Mouse (Mus musculus) neural tube, embryonic 14.5 days (tissue): ENCODE data around the gene Mad2l1bp. TPM values are rescaled to one million over a fixed set of nuclear protein-coding genes. Genes with fewer than 3 reads are reported as not detected.
A peak's percentile ranks its signal among the peaks of the same experiment; 100 is the strongest.

Source experiments
- ATAC-seq: fragments of 200-750 bp; cut with Nextera tagmentation; 2 replicates; pipeline ENCODE4 v1.8.0; 2017; ENCODE audit warnings: low read depth, mild to moderate bottlenecking, moderate TSS enrichment, moderate library complexity
- H3K27ac ChIP-seq: fragments of 300-500 bp; sonication (generic); 2 replicates; pipeline ENCODE4 v1.5.1; 2014; ENCODE audit warnings: low read depth, mild to moderate bottlenecking, control low read depth, low read length, moderate library complexity, mixed read lengths
- H3K27me3 ChIP-seq: fragments of 300-500 bp; sonication (generic); 2 replicates; pipeline ENCODE4 v1.6.1; 2014; ENCODE audit warnings: low read length; ENCODE audit not compliant: control insufficient read depth, insufficient read depth
- H3K36me3 ChIP-seq: fragments of 300-500 bp; sonication (generic); 2 replicates; pipeline ENCODE4 v1.6.1; 2014; ENCODE audit warnings: low read length, mixed read lengths; ENCODE audit not compliant: control insufficient read depth, insufficient read depth
- H3K4me1 ChIP-seq: fragments of 300-500 bp; sonication (generic); 2 replicates; pipeline ENCODE4 v1.6.1; 2014; ENCODE audit warnings: low read length; ENCODE audit not compliant: control insufficient read depth, insufficient read depth
- H3K4me2 ChIP-seq: fragments of 300-500 bp; sonication (generic); 2 replicates; pipeline ENCODE4 v1.6.1; 2014; ENCODE audit warnings: mild to moderate bottlenecking, low read depth, low read length, control low read depth
- H3K4me3 ChIP-seq: fragments of 300-500 bp; sonication (generic); 2 replicates; pipeline ENCODE4 v1.5.1; 2014; ENCODE audit warnings: low read depth, low read length, control low read depth, mixed read lengths
- H3K9ac ChIP-seq: fragments of 300-500 bp; sonication (generic); replicated peaks from 2 replicates; pipeline ENCODE4 v1.6.1; 2014; ENCODE audit warnings: low read depth, mild to moderate bottlenecking, control low read depth, low read length, mixed read lengths
- H3K9me3 ChIP-seq: fragments of 300-500 bp; sonication (generic); 2 replicates; pipeline ENCODE4 v1.6.1; 2016; ENCODE audit warnings: low read length; ENCODE audit not compliant: control insufficient read depth
- WGBS: fragments of 180-500 bp; shearing (Covaris S2); extraction: QIAGEN DNeasy Blood & Tissue Kit; methylation state at CpG from one replicate; pipeline ENCODE4 v1.1.7; 2014; 5-methylcytosine and 5-hydroxymethylcytosine counted together
- polyA plus RNA-seq: library from polyadenylated mRNA; unstranded; fragments of >200 nt; fragmentation: Nextera tagmentation; extraction: Ambion mirVana; gene quantifications from 2 replicates; pipeline ENCODE4 v1.2.1, GENCODE M21; 2014

The Mad2l1bp gene
- polyA plus RNA-seq, 1 experiment from 2014 or later, result 21.4 TPM

DNA sequence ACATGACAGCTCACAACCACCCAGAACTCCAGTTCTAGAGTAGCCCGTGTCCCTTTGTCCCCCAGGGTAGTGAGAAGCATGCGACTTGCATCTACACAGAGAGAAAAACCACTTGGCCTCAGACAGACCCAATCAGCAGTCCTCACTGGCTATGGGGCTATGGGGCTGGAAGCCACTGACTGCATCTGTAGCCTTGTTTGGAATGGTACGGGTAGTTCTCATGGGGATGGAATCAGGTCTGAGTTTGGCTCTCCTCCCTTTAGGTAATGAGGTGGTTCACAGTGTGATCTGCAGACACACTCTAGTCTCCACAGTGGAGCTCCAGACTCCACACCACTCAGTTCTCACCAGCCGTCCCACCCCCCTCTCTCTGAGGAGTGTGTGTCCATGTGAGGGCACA is 30.1 kb downstream of the Mad2l1bp start:
- H3K27ac ChIP-seq, result no peak overlapping the region
- H3K4me3 ChIP-seq, result no peak overlapping the region
- H3K36me3 ChIP-seq, result peaks cover 61% of the 10 kb centered on the region
- 91% methylated on average over 4 of the region's 4 CpGs for WGBS
- no peaks in the 10 kb centered on the region for H3K9me3 ChIP-seq
- H3K4me2 ChIP-seq, result no peak overlapping the region
- H3K4me1 ChIP-seq, result no peaks in the 10 kb centered on the region
- ATAC-seq, result no peak
- H3K27me3 ChIP-seq, result no peaks in the 10 kb centered on the region
- H3K9ac ChIP-seq, result no peak overlapping the region

DNA sequence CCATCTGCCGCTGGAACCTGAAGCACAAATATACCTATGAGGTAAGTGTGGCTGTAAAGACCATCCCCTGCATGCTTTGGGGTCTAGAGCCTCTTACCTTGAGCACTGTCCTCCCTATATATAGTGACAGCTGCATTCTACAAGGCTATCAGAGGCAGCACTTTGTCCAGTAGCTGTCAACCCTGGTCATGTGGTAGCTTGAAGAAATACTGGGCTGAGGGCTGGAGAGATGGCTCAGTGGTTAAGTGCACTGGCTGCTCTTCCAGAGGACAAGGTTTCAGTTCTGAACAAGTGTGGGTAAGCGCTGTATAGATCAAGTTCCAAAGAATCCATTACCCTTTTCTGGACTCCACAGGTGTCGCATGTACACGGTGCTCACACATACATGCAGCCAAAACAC is 30.6 kb downstream of the Mad2l1bp start:
- Histone ChIP-seq H3K9me3 (no peaks in the 10 kb centered on the region), H3K9ac (no peak overlapping the region), H3K27ac (no peak overlapping the region), H3K4me2 (no peak overlapping the region), H3K36me3 (peaks cover 61% of the 10 kb centered on the region), H3K4me1 (no peaks in the 10 kb centered on the region), H3K4me3 (no peak overlapping the region), H3K27me3 (no peaks in the 10 kb centered on the region)
- no peak for ATAC-seq
- WGBS, result 97% methylated on average over 4 of the region's 4 CpGs

DNA sequence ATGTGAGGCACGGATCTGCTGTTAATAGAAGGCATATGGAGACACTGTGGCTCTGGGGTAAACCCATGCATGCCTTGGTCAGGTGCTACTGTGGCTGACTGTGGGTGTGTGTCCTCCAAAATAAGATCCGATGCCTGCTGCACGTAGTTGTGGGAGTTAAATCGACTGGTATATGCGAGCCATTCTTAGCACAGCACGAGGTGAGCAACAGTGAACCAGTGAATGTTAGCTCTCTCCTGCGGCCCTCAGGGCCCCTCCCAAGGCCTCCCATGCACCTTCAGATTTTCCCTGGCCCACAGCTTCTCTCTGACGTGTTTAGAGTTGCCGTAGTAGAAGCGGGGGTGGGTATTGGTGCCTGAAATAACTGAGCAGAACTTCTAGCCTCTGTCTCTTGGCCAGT is 33.7 kb downstream of the Mad2l1bp start:
- Histone ChIP-seq H3K4me3 (no peak overlapping the region), H3K36me3 (peaks cover 35% of the 10 kb centered on the region), H3K9ac (no peak overlapping the region), H3K27me3 (no peaks in the 10 kb centered on the region), H3K4me2 (no peak overlapping the region), H3K27ac (no peak overlapping the region), H3K4me1 (no peaks in the 10 kb centered on the region), H3K9me3 (no peaks in the 10 kb centered on the region)
- no peak for ATAC-seq
- 92% methylated on average over 10 of the region's 10 CpGs for WGBS

DNA sequence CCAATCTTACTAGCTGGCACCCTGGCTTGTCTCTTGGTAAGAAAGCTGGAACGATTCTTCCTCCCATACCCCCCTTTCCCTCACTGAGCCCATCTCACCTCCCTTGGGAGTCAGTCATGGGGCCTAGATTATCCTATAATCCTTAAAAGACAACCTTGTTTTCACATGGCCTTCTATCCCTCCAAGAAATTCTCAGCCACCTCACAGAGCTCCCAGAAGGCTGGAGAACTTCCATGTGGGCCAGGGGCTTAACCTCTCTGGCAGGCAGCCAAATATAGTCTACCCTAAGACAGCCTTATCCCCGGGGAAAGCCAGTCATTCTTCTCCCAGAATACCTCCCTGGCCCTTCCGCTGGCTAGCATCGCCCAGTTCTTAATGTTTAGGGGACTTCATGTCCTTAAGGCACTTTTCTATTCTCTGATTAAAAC is 34.9 kb downstream of the Mad2l1bp start:
- Histone ChIP-seq H3K4me2 (no peak overlapping the region), H3K36me3 (peaks cover 23% of the 10 kb centered on the region; the same call in 1 of the 2 replicates), H3K9ac (no peak overlapping the region), H3K27me3 (no peaks in the 10 kb centered on the region), H3K4me1 (no peaks in the 10 kb centered on the region), H3K4me3 (no peak overlapping the region), H3K9me3 (no peaks in the 10 kb centered on the region), H3K27ac (no peak overlapping the region)
- WGBS, result 65% methylated on average over 4 of the region's 4 CpGs
- ATAC-seq, result no peak

DNA sequence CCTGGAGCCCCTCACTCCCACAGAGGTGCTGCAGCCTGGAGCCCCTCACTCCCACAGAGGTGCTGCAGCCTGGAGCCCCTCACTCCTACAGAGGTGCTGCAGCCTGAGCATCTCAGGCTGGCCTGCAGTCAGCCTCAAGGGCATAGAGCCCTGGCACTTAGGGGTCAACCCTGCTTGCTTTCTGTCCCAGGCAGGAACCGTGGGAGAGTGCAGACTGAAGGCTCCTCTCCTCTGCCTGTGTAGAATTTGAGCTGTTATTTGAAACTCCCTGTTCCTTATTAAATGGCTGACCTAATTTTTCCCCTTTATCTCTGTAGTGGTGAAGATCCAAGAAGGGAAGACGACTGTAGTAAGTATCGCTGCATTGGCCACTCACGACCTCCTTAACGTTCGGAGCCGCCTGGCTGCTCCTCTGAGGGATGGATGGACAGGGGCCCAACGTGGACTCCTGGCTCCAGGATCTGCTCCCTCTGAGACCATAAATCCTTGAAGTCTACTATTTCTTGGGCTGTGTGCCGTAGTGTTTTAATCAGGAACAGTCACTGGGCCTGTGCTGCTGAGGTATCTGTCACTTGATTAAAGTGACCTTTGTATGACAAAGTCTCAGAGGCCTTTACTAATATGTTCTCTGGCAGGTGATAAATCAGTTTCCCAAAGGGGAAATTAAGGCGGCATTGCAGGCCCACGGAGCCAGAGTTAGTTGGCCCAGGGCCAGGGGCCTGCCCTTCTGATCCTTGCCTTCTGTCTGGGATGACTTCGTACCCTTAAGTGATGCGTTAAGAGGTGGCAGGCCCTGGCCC is 35.5 kb downstream of the Mad2l1bp start:
- 60% methylated on average over 13 of the region's 13 CpGs for WGBS
- H3K9ac ChIP-seq, result no peak overlapping the region
- peaks cover 19% of the 10 kb centered on the region; the same call in 1 of the 2 replicates for H3K36me3 ChIP-seq
- H3K27ac ChIP-seq, result no peak overlapping the region
- H3K27me3 ChIP-seq, result no peaks in the 10 kb centered on the region
- no peaks in the 10 kb centered on the region for H3K4me1 ChIP-seq
- H3K4me2 ChIP-seq, result no peak overlapping the region
- no peak for ATAC-seq
- H3K9me3 ChIP-seq, result no peaks in the 10 kb centered on the region
- no peak overlapping the region for H3K4me3 ChIP-seq

DNA sequence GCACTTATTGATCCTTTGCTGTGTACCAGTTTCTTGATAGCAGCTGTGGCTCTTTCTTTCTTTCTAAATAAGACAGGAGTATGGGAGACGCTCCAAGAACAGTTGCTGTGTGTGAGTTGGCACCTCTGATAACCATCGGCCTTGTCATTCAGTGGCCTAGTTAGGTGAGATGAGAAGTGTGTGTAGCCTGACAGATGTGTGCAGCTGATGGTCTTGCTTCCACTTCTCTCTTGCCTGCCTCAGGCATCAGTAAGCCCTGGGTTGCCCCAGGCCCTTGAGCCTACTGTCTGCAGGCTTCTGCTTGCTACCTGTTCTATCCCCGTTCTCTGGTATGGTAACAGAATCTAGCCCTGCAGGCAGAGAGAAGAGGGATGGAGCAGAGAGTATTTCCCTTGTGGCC is 36.5 kb downstream of the Mad2l1bp start:
- no peaks in the 10 kb centered on the region for H3K27me3 ChIP-seq
- no peak for ATAC-seq
- peaks cover 19% of the 10 kb centered on the region; the same call in 1 of the 2 replicates for H3K36me3 ChIP-seq
- H3K4me3 ChIP-seq, result no peak overlapping the region
- no peak overlapping the region for H3K9ac ChIP-seq
- no peaks in the 10 kb centered on the region for H3K9me3 ChIP-seq
- WGBS, result 93% methylated on average over 3 of the region's 3 CpGs
- no peak overlapping the region for H3K4me2 ChIP-seq
- H3K4me1 ChIP-seq, result no peaks in the 10 kb centered on the region
- H3K27ac ChIP-seq, result no peak overlapping the region

DNA sequence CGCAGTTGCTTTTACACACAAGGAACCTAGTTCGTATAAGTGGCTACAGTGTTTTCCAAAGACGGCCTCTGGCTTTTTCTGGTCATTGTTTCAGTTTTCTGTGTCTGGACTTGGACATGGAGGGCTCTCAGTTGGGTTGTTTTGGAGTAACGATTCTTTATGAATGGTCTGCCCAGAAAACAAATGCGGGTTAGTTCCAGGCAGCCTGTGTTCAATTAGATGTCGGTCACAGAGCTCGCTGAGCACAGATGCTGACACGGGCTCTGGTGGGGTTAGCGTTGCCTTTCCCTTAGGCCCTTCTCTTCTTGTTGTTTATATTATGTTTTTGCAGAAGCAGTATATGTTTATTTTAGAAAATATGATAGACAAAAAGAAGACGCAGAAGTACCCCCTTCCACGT is 37.2 kb downstream of the Mad2l1bp start:
- Histone ChIP-seq H3K4me3 (no peak overlapping the region), H3K27me3 (no peaks in the 10 kb centered on the region), H3K27ac (no peak overlapping the region), H3K36me3 (peaks cover 19% of the 10 kb centered on the region; the same call in 1 of the 2 replicates), H3K4me1 (peaks cover 6% of the 10 kb centered on the region), H3K4me2 (no peak overlapping the region), H3K9me3 (no peaks in the 10 kb centered on the region), H3K9ac (no peak overlapping the region)
- ATAC-seq, result no peak
- WGBS, result 88% methylated on average over 11 of the region's 11 CpGs

DNA sequence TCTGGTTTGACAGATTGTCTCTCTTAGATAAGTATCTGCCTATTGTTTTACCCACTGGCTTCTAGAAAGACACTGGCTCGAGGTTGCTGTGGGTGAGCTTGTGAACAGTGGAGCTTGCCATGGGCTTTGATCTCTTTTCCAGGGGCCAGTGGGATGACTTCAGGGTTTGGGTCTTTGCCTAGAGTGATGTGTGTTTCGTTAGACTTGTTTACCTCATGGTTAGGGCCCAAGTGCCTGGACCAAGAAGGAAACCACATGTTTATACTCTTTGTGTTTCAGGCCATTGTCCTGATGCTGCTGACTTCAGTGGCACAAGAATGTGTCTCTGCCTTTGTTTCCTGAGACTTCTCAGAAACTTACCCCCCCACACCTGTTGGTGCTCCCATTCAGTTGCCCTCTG is 37.9 kb downstream of the Mad2l1bp start:
- Histone ChIP-seq H3K4me1 (peaks cover 6% of the 10 kb centered on the region), H3K36me3 (peaks cover 18% of the 10 kb centered on the region; the same call in 1 of the 2 replicates), H3K4me3 (no peak overlapping the region), H3K4me2 (no peak overlapping the region), H3K27ac (no peak overlapping the region), H3K9ac (no peak overlapping the region), H3K27me3 (no peaks in the 10 kb centered on the region), H3K9me3 (no peaks in the 10 kb centered on the region)
- no peak for ATAC-seq
- WGBS, result 75% methylated on average over 2 of the region's 2 CpGs

DNA sequence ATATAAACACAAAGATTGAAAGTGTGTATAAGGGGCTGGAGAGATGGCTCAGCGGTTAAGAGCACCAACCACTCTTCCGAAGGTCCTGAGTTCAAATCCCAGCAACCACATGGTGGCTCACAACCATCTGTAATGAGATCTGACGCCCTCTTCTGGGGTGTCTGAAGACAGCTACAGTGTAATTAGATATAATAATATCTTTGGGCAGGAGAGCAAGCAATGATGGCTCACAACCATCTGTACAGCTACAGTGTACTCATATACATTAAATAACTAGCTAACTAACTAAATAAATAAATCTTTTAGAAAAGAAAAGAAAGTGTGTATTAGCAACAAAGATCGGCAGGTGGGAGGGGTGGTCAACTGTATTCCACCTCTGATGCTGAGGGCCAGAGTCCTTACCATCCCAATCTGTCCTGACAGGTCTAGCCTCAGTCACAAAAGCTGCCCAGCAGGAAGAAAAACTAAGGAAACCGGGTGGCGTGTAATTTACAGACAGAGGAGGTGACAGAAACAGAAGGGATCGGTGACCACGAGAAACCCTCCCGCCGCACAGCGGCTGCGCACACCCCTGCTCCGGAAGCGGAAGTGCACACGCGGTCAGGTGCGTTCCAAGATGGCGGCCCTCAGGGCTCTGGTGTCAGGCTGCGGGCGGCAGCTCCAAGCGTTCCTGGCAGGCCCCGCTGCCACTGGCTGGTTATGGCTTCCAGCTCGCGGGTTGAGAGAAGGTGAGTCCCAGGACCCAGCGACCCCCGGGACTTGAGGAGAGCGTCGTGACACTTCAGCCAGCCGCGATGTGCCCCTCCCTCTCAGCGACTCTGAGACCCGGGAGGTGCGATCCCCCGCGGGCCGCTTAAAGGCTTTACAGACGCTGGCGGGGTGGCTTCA is 42.7 kb downstream of the Mad2l1bp start, which contains the start of gene Mrps18a:
Gene Mrps18a, plus strand, starts transcription at position 585 of the 888 bp plus-strand sequence.
- Histone ChIP-seq H3K4me1 (peaks cover 6% of the 10 kb centered on the region), H3K9ac (peak within 1 kb of the TSS; percentile 70), H3K36me3 (0 out of 2 replicates have a peak, but pooled peaks cover 5% of the 10 kb centered on the region), H3K9me3 (no peaks in the 10 kb centered on the region), H3K4me3 (peak within 1 kb of the TSS; percentile 61), H3K4me2 (peak within 1 kb of the TSS; percentile 88), H3K27me3 (peaks cover 5% of the 10 kb centered on the region), H3K27ac (peak within 1 kb of the TSS; percentile 75)
- 7% methylated on average over 38 of the region's 38 CpGs for WGBS
- ATAC-seq, result peak; percentile 98
